Mouse (Mus musculus) neutrophil, adult 5-6 weeks (primary cell): ENCODE results near the gene Gm20388. TPM values are rescaled to one million over a fixed set of nuclear protein-coding genes. Genes with fewer than 3 reads are reported as not detected.

Source experiments
- ATAC-seq: fragments of 151-379, 151-347 bp; 2 replicates; pipeline ENCODE4 v1.8.0; 2017; ENCODE audit warnings: mild to moderate bottlenecking, moderate TSS enrichment; ENCODE audit not compliant: insufficient number of reproducible peaks, poor library complexity, low FRiP score, severe bottlenecking; ENCODE audit errors: extremely low read depth
- total RNA-seq: library from RNA; stranded (forward); fragments of 200-1000 nt; gene quantifications from 2 replicates; pipeline ENCODE4 v1.2.3, GENCODE M21; 2017

The Gm20388 gene
- total RNA-seq, 1 experiment from 2014 or later = 10.8 TPM

DNA sequence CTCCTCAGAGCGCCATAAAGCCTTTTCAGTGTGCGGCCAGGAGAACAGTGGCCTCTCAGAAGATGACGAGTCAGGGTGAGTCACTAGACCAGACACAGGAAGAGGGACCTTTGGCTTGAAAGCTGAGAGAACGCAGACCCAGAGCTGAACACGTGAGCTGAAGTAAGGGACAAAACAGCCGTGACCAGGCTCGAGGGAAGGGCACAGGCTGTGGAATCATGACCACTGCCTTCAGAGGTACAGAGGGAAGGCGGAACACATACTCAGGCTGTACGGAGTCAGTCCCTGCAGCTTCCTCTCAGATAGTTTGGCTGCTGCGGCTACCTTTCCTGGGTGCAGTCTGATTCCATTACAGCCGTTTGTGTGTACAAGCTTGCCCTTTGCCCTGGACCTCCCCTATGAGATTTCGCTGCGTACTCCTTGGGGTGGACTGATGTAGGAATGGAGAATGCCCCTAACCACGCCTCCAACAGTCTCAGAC, 2674.8 kb downstream of the Gm20388 start:
- no peak for ATAC-seq

DNA sequence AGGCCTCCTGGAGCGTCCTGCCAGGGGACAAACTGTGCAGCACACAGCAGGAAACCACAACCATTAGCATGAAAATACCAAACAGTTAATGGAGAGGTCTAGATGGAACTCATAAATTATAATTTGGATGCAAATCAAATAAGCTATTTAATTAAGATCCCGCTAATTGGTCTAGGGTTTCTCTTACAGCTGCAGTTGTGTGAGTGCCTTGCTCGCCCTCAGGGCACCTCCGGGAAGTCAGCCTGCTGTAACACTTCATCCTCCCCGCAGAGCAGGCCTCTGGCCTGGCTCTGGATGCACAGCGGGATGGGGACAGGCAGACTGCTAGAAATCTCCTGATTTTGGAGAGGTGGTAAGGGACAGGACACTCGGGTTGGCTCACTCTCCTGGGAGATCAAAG, 2675.5 kb downstream of the Gm20388 start:
- no peak for ATAC-seq

DNA sequence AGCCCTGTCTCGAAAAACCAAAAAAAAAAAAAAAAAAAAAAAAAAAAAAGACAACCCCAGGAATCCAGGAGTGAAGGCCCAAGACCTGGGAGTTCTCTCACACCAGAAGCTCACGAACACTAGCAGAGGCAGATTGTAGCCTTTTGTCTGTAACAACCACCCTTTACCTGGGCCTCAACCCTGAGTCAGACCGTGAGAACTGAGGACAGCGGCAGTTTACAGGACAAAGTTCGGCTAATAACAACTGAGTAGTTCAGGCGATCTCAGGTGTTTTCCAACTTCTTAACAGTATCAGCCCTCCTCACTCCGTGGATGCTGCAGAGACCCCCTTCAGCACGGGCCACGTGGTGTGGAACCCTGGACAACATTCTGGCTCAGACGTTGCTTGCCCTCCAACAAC, 2676.1 kb downstream of the Gm20388 start:
- ATAC-seq = no peak

DNA sequence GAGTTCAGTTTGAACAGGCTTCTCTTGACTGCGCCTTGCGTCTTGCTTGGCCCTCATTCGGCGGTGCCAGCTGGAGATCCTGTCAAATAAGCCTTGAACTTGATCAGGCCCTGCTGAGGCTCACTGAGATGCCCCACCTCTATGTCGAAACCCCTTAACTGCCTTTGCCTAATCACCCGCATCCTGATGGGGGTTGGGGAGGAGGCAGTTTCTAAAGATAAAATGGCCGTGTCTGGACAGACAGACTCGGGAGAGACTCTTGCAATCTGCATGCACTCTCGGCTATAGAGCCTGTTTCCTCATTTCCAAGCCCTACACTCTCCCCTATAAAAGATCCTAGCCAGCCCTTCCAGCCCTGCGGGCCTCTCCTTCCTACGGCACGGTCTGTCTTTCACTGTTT, 2682.6 kb downstream of the Gm20388 start:
- ATAC-seq = no peak

DNA sequence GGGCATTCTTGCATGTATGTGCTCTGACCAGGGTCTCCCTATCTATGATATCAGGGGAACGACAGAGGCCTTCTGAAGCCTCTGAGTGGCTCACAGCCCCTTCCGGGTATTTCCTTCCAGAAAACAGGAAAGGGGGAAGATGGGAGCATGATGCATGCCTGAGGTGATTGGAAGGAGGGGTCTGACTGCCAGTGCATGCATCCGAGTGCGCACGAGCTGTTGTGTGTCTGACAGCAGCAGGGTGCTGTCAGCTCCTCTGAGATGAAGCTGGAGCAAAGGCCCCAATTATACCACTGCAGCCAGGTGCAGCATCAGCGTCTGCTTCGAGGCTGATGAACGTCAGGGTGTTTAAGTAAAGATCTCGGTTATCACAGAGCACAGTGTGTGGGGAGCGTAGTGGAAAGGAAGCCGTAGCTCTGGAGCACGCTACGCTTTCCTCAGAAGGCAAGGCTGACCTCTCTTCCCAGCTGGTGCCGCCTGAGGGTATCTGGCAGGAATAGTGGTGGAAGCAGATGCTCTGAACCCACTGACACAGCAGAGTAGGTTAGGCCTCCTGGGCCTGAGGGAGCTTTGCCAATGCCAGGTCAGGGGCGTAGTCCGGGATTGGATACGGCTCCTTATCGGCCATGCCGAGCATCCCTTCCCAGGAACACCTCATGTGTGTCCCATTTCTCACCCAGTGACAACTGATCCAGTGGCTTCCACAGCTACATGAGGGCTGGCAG, 2683.3 kb downstream of the Gm20388 start:
- ATAC-seq = no peak

DNA sequence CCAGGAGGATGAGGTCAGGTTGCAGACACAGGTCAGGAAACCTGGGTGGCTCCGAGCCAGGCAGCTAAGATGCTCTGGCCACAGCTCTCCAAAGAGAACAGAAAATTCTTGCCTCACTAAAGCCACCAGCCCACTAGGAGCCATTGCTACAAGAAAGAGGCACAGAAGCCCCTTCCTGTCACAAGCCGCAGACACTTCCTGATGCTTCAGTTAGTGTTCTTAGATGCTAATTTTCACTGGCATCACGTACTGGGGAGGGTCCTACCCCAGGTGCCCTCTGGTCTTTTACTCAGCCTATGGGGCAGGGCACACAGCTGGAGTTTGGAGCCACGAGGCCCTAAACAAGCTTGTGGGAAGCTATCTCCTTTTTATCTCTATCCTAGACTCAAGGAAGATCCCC, 2685.4 kb downstream of the Gm20388 start:
- ATAC-seq = no peak

DNA sequence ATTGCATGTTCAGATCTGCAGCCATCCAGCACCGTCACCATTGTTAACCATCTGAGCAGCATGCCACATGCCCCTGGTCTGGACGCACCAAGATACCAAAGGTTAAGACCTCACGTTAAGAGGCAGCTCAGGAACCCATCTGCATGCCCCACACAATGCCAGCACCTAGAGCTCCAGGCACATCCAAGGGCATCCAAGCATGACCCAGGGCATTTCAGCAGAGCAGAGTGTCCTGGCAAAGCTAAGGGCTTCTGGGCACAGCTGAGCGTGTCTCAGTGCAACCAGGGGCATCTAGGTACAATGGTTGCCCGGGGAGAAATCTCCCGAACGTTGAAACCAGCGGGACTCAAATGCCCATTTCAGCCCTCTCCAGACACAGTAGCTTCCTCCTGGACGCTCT, 2690.0 kb downstream of the Gm20388 start:
- ATAC-seq = no peak

DNA sequence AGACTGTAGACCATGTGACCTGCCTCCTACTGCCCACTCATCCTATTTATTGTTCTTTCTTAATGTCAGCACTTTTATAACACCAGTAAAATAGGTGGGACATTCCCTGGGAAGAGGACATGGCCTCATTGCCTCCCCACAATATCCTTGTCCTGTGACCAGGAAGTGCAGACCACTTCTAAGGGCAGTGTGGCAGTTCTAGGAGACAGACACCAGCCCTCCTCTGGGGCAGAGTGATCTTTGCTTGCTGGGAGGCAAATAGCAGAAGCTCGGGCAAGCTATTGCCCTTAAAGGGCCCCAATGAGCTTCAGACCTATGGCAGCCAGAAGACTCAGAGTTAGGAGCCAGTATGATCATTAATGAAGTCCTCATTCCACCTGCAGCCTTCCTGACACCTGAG, 2694.0 kb downstream of the Gm20388 start:
- no peak for ATAC-seq

DNA sequence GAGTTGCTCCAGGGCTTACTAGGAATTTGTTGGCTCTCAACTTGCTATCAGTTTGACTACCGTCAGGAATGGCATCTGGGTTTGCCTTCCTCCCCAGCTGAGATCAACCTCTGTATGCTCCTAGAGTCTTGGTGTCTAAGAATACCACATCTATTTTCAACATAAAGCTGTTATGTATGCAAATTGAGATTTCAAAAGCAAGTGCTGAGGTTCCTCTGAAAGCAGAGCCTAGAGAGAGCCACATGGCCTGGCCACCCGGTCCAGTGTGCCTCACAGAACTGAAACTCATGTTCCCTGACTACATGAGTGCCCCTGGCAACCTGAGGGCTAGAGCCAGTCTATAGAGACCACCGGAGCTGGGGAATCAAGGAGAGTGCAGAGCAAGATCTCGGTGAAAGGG, 2694.7 kb downstream of the Gm20388 start:
- ATAC-seq = no peak

DNA sequence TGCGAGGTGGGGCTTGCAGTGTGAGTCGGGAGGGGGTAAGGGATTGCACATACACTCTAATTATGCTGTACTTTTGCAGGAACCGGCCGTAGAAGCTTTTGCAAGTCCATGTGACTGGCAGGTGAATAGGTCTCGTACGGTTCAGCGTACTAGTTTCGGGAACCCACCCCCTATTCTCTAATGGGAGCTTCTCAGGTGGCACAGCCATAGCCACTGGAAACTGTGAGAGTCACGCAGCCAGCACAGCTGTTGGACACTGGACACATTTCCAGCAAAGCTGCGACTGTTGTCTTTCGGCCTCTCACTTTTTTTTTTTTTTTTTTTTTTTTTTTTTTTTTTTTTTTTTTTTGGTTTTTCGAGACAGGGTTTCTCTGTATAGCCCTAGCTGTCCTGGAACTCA, 2696.2 kb downstream of the Gm20388 start:
- ATAC-seq = no peak

DNA sequence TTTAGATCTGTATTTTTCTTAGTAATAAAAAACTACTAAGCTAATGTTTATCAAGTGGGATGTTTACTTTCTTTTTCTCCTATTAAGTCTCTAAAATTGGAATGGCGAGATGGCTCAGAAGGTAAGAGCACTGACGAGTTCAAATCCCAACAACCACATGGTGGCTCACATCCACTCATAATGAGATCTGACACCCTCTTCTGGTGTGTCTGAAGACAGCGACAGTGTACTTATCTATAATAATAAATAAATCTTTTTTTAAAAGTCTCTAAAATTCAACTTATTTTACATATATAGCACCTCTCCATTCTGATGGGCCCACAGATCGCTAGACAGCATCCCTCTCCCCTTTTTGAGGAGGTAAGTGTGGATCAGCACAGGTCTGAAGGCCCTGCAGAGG, 2699.6 kb downstream of the Gm20388 start:
- ATAC-seq = no peak

DNA sequence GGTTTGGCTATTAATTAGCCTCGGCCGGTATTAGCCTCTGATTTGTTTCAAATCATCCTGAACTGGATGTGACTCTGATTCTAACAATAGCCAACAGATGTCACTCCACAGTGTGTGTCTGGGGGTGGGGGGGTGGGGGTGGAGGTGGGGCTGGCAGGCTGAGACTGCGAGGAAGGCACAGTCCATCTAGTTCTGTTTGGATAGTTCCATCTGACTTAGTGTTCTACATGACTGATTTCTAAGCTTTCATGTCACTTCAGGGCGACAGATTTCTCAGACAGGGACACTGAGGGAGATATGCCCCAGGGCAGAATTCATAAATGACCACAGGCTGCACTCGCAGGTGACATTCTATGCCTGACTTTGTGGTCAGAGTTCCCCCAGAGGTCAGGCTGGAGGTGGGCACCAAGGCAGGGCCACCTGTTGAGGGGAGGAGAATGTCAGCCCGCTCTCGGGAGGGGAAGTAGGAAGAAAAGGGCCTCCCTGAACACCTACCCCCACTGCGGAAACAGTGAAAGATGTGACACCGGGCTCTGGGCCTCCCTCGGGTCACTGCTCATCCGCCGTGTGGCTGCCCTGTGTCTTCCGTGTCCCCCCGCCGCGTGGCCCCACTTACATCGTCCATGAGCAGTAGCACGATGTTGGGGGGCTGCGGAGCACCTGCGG, 2700.1 kb downstream of the Gm20388 start:
- peak; percentile 4; the same call in 1 of the 2 replicates for ATAC-seq

DNA sequence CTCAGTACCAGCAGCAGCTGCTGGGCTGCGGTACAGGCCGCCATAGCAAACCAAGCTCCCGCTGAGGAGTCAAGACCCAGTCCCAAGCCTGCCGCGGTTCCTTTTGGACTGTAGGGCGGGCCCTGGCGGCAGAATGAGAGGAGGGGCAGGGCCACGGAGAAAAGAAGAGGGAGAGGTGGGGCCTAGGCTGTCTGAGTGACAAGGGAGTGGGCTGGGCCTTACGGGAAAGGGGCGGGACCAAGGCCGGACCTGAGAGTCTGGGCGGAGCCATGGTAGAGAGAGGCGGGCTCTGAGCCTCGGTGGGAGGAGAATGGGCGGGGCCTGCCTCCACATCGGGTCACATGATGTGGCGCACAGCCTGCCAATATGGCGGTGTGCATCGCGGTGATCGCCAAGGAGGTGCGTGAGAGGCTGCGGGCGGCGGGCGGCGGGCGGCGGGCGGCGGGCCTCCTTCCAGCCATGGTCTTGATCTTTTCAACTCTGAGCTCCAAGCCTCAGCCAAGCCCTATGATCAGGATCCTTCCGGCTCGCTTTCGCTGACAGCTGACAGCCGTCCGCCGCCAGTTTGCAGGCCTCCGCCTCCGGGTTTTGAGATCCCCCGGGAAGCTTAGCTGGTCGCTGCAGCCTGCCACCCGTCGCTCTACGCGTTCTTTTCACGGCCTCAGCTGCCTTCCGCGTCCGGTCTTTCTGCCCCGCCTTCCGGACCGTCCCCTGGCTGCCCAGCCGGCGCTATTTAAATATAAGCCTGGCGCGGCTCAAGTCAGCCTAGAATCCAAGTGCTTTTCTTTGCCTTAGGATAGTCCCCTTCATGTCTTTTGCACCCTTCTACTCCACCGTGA, 2700.9 kb downstream of the Gm20388 start, which contains the start of the genes Galns and Trappc2l:
TSS of gene Galns (minus strand) at position 169 of the 839 bp plus-strand sequence.
TSS of gene Trappc2l (plus strand) at position 346 of the 839 bp plus-strand sequence.
- peak; percentile 98 for ATAC-seq

DNA sequence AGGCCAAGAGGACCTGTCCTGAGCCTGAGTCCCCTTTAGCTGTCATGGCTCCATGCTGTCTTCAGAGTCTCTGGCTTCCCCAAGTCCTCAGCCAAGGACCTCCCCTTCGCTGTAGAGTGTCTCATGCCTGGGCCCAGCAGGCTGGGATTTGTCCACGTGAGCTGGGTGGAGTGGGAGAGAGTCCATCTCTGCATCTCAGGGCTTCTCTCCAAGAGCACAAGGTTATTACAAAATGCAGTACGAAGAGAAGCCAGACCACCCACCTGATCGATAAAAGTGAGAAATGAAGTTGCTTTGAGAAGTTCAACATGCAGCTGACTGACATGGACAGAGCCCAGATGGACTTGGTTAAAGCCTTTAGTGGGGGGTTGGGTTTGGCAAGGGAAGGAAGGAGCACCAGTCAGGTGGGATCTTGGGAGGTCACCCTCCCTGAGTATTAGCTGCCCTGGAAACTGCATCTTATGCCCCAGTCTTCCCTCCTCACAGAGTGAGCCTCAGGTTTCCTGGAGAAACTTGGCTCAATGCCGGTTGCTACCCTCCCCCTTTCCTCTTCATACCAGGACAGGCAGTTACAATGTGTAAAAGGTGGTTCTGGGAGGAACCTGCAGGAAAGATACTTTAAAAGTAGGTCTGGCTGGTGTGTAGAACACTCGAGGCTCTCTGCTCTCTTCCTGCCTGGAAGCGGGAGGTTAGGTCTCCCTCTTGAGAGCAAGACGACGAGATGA, 2705.7 kb downstream of the Gm20388 start:
- ATAC-seq = no peak

DNA sequence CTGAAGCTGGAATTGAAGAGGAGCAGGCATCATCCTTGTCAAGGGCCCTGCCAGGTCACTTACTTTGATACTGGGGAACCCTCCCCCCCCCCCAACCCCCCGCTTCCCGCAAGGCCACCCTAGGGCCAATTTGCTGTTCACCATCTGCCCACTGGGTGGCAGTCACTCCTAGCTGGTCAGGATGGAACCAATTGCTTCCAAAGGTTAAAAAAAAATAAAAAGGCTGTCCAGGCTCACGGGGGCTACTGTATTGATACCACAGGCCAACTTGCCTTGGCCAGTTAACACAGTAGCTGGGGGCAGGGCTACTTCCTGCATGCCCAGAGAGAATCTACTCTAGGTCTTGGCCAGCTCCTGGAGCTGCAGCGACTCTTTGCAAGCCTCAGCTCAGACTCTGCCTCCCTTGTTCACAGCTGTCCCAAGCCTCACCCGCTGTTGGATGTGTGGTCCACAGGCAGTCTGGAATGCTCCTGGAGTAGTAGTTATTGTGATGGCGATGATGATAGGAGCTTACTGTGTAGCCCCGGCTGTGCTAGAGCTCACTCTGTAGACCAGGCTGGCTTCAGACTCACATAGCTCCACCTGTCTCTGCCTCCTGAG, 2707.4 kb downstream of the Gm20388 start:
- ATAC-seq = peak; percentile 50

DNA sequence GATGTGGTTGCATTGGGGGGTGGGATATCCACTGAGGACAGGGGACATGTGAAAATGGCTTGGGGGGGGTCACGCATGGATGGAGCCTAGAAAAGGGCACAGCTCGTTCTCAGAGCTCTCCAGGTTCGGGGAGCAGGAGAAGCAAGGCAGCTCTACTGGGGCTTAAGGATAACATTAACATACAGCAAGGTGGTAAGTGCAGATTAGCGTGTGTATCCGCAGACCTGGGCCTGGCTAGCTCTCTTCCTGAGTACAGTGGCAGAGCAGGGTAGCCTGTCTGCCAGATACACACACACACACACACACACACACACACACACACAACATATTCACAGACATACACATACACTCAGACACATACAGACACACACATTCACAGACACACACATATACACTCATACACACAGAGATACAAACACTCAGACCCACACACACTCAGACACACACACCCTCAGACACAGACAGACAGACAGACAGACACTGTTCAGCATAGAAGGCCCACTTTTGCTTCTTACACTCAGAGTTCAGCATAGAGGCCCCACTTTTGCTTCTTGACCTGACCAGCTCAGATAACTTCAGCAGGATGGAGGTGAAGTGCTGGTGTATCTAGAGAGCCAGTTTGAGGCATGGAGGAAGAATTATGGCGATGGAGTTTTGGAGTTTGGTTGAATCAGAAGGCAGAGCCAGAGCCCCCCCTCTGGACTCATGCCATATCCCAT, 2708.2 kb downstream of the Gm20388 start:
- no peak for ATAC-seq

DNA sequence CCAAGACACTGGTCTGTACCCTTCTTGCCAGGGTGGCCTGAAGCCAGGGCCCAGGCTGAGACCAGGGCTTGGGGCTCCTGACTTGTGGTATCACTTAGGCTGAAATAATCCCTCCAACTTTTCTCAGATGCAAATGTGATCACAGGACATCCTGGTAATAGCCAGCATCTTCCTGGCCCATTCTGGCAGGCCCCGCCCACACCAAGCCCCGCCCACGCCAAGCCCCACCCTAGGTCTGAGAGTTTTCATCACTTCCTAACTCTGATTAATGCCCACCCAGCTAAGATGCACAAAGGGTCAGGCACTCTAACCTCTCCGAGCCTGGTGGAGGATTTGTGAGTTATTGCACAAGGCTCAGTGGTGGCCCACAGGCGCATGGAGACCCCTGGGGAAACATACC, 2709.8 kb downstream of the Gm20388 start:
- no peak for ATAC-seq

DNA sequence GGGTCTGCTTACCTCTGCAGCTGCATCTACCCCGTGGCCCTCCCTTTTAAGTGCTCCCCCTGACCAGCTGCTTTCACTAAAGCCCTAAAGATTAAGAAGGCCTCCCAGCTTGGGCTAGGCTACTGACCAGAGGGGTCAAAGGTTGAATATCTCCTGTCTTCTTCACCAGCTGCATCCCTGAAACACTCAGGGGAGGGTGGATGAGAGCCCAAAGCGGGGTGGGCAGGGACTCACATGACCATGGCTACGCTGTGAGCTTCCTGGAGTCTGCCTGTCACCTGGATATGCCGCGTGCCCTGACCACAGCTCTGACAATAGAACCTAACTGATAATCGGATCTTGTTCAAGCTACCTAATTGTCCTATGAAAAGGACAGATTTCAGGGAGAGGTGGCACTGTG, 2712.1 kb downstream of the Gm20388 start, which contains the start of gene Pabpn1l:
TSS of gene Pabpn1l (minus strand) at position 13 of the 400 bp plus-strand sequence.
- no peak for ATAC-seq
